Mouse (Mus musculus): Measurements from ENCODE around the gene Pgf. TPM values are rescaled to one million over a fixed set of nuclear protein-coding genes. Genes with fewer than 3 reads are reported as not detected.
A peak's percentile ranks its signal among the peaks of the same experiment; 100 is the strongest.

The Pgf gene
- total and polyA plus RNA-seq, 2 experiments from 2014 or later = 5.3 to 8.9 TPM

DNA sequence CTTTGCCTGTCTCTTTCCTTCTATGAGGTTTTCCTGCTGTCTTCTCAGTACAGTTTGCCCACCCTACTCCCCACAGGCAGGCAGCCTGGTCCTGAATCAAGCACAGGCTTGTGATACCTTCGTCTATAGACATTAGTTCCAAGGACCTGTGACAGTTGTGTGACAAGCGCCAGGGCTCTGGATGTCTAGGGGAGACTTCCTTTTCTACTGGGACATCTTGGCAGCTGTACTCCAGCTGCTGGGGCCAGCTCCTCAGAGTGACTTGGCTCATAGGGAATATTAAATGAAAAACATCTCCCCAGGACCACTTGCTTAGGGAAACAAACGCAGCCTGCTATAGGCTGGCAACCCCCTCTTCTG is 6.7 kb downstream of the Pgf start:
- no peak for TF ChIP-seq CTCF (IDR thresholded peaks at IDR 0.05; ENCODE audit: low read depth)

DNA sequence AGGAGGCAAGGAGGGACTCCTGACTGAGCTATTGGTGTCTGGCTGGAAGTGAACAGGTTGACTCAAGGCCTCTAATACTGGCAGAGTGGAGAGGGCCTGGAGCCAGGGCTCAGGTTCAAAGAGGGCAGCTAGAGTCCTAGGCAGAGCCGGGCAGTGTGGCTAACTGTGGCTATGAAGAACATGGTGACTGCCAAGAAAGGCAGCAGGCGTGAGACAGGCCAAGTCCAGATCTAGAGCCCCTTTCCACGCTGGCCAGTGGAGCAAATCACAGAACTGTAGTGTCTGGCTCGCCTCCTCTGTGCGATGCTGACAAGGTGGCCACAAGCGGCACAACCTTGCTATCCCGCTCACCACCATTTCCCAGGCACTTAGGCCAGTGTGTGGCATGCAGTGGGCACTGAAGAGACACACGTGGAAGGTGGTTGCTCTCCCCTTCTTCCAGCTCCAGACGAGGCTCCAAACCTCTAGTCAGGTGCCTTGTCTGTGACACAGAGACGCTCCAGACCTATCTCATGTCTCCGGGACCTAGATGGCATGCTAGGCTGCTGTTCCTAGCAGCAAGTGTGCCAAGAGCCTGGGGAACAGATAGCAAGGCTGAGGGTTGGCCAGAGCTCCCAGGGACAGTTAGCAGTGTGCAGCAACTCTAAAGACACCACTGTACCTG is 7.2 kb downstream of the Pgf start:
- H3K4me2 ChIP-seq (ENCODE audit: low read depth) = no peak overlapping the region
- no peak overlapping the region for H3K27ac ChIP-seq (ENCODE audit: low read depth, low read length)
- TF ChIP-seq CTCF (IDR thresholded peaks at IDR 0.05; ENCODE audit: low read depth) = no peak
- no peaks in the 10 kb centered on the region for H3K36me3 ChIP-seq (ENCODE audit: insufficient read depth)
- no peak overlapping the region for H3K9ac ChIP-seq
- DNase-seq (no peak), ATAC-seq (peak; percentile 30)
- no peaks in the 10 kb centered on the region for H3K9me3 ChIP-seq (ENCODE audit: low read length)
- no peaks in the 10 kb centered on the region for H3K4me1 ChIP-seq (ENCODE audit: insufficient read depth)
- no peak overlapping the region for H3K4me3 ChIP-seq (ENCODE audit: low read depth, low read length)
- no peaks in the 10 kb centered on the region for H3K27me3 ChIP-seq (ENCODE audit: insufficient read depth, low read length)
- 78% methylated on average over 11 of the region's 11 CpGs for WGBS

More for the DNA sequence above, 6.7 kb downstream of the Pgf start:
- H3K36me3 ChIP-seq (ENCODE audit: insufficient read depth) = no peaks in the 10 kb centered on the region
- no peaks in the 10 kb centered on the region for H3K27me3 ChIP-seq (ENCODE audit: insufficient read depth, low read length)
- 0 out of 2 replicates have a peak, but pooled peaks cover 3% of the 10 kb centered on the region for H3K4me1 ChIP-seq (ENCODE audit: insufficient read depth)
- no peaks in the 10 kb centered on the region for H3K9me3 ChIP-seq (ENCODE audit: low read length)
- DNase-seq (no peak), ATAC-seq (no peak)
- H3K4me3 ChIP-seq (ENCODE audit: low read depth, low read length) = no peak overlapping the region
- 85% methylated on average over 3 of the region's 3 CpGs for WGBS
- no peak overlapping the region for H3K27ac ChIP-seq (ENCODE audit: low read depth, low read length)
- H3K9ac ChIP-seq = no peak overlapping the region
- no peak overlapping the region for H3K4me2 ChIP-seq (ENCODE audit: low read depth)

DNA sequence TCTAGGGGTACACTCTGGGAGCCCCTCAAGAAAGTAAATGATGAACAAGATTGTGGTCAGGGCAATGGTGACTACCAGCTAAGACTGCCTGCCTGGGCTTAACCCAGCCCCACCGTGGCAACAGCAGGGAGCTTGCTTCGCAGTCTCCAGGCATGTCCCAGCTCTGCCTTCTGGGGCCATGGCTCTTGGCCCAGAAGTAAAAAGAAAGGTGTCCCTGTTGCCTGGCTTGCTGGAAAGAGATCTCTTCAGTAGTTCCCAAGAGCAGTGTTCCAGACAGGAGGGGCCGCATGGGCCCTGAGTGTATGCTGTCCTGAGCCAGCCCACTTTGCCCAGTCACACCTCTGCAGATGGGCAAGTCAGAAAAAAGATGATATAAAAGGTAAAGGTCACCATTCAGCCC is 7.7 kb downstream of the Pgf start:
- H3K9ac ChIP-seq = no peak overlapping the region
- ATAC-seq (peak; percentile 71), DNase-seq (no peak)
- WGBS = 51% methylated on average over 3 of the region's 3 CpGs
- no peaks in the 10 kb centered on the region for H3K27me3 ChIP-seq (ENCODE audit: insufficient read depth, low read length)
- H3K27ac ChIP-seq (ENCODE audit: low read depth, low read length) = no peak overlapping the region
- no peak overlapping the region for H3K4me3 ChIP-seq (ENCODE audit: low read depth, low read length)
- no peaks in the 10 kb centered on the region for H3K9me3 ChIP-seq (ENCODE audit: low read length)
- no peak for TF ChIP-seq CTCF (IDR thresholded peaks at IDR 0.05; ENCODE audit: low read depth)
- no peaks in the 10 kb centered on the region for H3K4me1 ChIP-seq (ENCODE audit: insufficient read depth)
- no peaks in the 10 kb centered on the region for H3K36me3 ChIP-seq (ENCODE audit: insufficient read depth)
- H3K4me2 ChIP-seq (ENCODE audit: low read depth) = no peak overlapping the region

DNA sequence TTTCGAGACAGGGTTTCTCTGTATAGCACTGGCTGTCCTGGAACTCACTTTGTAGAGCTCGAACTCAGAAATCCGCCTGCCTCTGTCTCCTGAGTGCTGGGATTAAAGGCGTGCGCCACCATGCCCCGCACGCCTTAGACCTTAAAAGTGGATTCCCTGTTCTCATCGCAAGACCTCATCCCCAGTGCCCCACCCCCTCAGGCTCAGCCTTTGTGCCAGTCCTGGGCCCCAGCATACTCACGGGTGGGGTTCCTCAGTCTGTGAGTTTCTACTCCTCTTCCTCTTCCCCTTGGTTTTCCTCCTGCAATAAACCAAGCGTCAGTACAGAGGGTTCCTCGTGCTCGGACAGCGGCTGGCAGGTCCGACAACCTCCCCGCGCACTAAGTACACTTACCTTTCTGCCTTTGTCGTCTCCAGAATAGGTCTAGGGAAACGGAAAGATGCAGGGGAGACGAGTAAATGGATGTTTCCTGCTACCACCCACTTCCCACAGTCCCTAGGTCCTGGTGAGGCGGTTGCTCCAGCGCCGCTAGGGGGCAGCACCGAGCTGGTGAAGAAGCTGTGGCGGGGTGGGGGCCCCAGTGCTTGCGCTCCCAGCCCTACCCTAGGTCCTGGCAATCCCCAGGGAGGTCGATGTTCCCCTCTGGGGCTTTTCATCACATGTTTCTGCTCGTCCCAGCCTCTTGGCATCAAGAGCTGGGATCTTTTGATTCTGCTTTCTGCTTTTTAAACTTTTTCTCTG is 8.3 kb downstream of the Pgf start:
- H3K4me1 ChIP-seq (ENCODE audit: insufficient read depth) = no peaks in the 10 kb centered on the region
- no peaks in the 10 kb centered on the region for H3K36me3 ChIP-seq (ENCODE audit: insufficient read depth)
- 0 out of 2 replicates have a peak overlapping the region, but pooled peaks have one; percentile 5 for H3K27ac ChIP-seq (ENCODE audit: low read depth, low read length)
- DNase-seq = peak; percentile 89
- peak; percentile 93 for ATAC-seq
- H3K4me3 ChIP-seq (ENCODE audit: low read depth, low read length) = peak overlapping the region; percentile 27
- H3K27me3 ChIP-seq (ENCODE audit: insufficient read depth, low read length) = no peaks in the 10 kb centered on the region
- peak overlapping the region; percentile 47 for H3K4me2 ChIP-seq (ENCODE audit: low read depth)
- H3K9me3 ChIP-seq (ENCODE audit: low read length) = no peaks in the 10 kb centered on the region
- peak overlapping the region; percentile 36 for H3K9ac ChIP-seq
- 22% methylated on average over 27 of the region's 27 CpGs for WGBS
- peak; percentile 96 for TF ChIP-seq CTCF (IDR thresholded peaks at IDR 0.05; ENCODE audit: low read depth)

DNA sequence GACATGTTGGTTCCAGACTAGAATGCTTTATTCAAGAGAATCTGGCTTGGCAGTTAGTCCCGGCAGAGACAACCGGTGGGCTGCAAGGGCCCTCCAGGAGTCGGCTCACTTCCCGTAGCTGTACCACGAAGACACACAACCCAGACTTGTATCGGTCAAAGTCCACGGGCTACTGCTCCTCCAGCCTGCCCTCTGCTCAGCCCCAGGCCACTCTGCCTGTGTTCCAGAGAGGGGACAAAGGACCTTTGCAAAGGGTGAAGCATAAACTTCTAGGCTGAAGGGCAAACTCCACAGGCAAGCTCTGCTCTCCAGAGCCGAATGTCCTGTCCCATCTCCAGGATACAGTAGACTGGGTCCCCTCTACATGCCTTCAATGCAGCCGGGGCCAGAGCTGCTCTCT is 11.0 kb downstream of the Pgf start:
- Histone ChIP-seq H3K9ac (no peak overlapping the region), H3K27me3 (ENCODE audit: insufficient read depth, low read length) (no peaks in the 10 kb centered on the region), H3K9me3 (ENCODE audit: low read length) (no peaks in the 10 kb centered on the region), H3K27ac (ENCODE audit: low read depth, low read length) (no peak overlapping the region), H3K4me2 (ENCODE audit: low read depth) (no peak overlapping the region), H3K4me1 (ENCODE audit: insufficient read depth) (no peaks in the 10 kb centered on the region), H3K4me3 (ENCODE audit: low read depth, low read length) (no peak overlapping the region), H3K36me3 (ENCODE audit: insufficient read depth) (no peaks in the 10 kb centered on the region)
- ATAC-seq (no peak), DNase-seq (no peak)
- 88% methylated on average over 9 of the region's 9 CpGs for WGBS
- TF ChIP-seq CTCF (IDR thresholded peaks at IDR 0.05; ENCODE audit: low read depth) = no peak

DNA sequence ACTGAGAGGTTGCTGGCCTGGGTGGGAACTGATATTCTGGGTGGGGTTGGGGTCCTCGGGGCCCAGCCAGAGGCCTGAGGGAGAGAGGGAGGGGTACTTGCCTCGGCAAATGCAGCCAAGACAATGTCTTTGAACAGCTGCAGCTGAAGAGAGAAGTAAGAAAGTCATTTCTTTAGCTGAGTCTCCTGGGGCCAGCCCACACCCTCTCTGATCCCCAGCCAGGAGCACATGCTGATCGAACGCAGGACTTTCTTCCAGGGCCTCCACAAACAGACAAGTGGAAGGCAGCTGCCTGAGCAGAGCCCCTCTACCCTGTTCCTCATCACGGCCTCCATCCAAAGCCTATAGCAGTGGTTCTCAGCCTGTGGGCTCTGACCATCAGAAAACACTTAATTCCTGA is 12.6 kb downstream of the Pgf start:
- H3K4me1 ChIP-seq (ENCODE audit: insufficient read depth) = no peaks in the 10 kb centered on the region

DNA sequence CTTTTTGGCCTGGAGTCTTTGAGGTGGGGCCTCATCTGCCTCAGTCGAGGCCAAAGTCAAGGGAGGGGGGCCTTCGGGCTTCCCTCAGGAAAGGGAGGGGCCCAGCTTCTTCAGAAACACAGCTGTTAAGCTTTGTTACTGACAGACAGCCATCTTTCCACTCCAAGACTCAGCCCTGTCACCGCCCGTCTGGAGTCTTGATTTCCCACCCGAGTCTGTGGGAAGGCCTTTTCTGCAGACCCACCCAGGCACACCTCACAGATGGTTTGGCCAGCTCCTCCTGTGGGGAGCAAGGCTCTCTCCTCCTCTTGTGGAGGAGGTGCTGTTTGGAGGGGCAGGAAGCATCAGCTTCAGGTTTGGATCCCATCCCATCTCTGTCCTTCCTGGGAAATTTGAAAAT is 18.0 kb downstream of the Pgf start:
- H3K27me3 ChIP-seq (ENCODE audit: insufficient read depth, low read length) = no peaks in the 10 kb centered on the region
- TF ChIP-seq CTCF (IDR thresholded peaks at IDR 0.05; ENCODE audit: low read depth) = no peak
- 77% methylated on average over 5 of the region's 5 CpGs for WGBS
- no peaks in the 10 kb centered on the region for H3K36me3 ChIP-seq (ENCODE audit: insufficient read depth)
- ATAC-seq (no peak), DNase-seq (no peak)
- no peaks in the 10 kb centered on the region for H3K9me3 ChIP-seq (ENCODE audit: low read length)
- no peak overlapping the region for H3K27ac ChIP-seq (ENCODE audit: low read depth, low read length)
- H3K4me3 ChIP-seq (ENCODE audit: low read depth, low read length) = no peak overlapping the region
- H3K9ac ChIP-seq = no peak overlapping the region
- no peaks in the 10 kb centered on the region for H3K4me1 ChIP-seq (ENCODE audit: insufficient read depth)
- no peak overlapping the region for H3K4me2 ChIP-seq (ENCODE audit: low read depth)

More for the DNA sequence above, 12.6 kb downstream of the Pgf start:
- H3K27me3 ChIP-seq (ENCODE audit: insufficient read depth, low read length) = no peaks in the 10 kb centered on the region
- H3K4me3 ChIP-seq (ENCODE audit: low read depth, low read length) = no peak overlapping the region
- H3K4me2 ChIP-seq (ENCODE audit: low read depth) = no peak overlapping the region
- TF ChIP-seq CTCF (IDR thresholded peaks at IDR 0.05; ENCODE audit: low read depth) = no peak
- ATAC-seq (no peak), DNase-seq (no peak)
- WGBS = 89% methylated on average over 5 of the region's 5 CpGs
- no peaks in the 10 kb centered on the region for H3K9me3 ChIP-seq (ENCODE audit: low read length)
- H3K27ac ChIP-seq (ENCODE audit: low read depth, low read length) = no peak overlapping the region
- no peaks in the 10 kb centered on the region for H3K36me3 ChIP-seq (ENCODE audit: insufficient read depth)
- no peak overlapping the region for H3K9ac ChIP-seq

Measured in forebrain, postnatal 0 days (tissue).